Mouse (Mus musculus) cerebellum, adult 2 months (tissue): ENCODE measurements at regions not wholly inside any gene's neighbourhood (a gene's known extent, or its start where the extent isn't known, plus 50 kb on each side); places are given as distances from the start of the nearest gene placed in this dataset.

Experiments used
- CTCF ChIP-seq: fragments of 200-500 bp; IDR thresholded peaks from 2 replicates; pipeline ENCODE4 v1.5.1; 2011; ENCODE audit warnings: low read depth, mild to moderate bottlenecking, control low read depth, low read length, moderate library complexity, borderline replicate concordance; ENCODE audit not compliant: insufficient read depth
- POLR2A ChIP-seq: fragments of 200-500 bp; IDR thresholded peaks from 2 replicates; pipeline ENCODE4 v1.6.1; 2011; ENCODE audit warnings: low read length, control low read depth, borderline replicate concordance; ENCODE audit not compliant: insufficient read depth

DNA sequence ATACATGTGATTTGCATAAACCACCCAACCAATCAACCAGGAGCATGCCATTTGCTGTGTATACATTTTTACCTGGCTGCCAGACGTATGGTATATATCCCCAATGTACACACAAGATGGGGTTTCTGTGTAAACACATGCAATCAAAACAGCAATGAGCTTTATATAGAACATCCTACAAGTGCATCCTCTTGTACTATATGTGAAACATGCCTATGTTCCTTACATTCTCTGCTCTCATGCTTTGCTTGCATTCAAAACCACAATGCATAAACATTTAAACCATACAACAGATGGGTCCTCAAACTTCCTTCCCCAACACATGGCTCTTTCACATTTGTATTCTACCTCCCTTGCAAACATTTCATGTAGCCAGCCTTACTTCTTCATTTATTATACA, 2968.9 kb upstream of the Lrrc6 start:
- TF ChIP-seq CTCF: no peak
- no peak for TF ChIP-seq POLR2A
